Mouse (Mus musculus) stomach, postnatal 0 days (tissue): ENCODE data around the gene Pias3.

Experiments
- CTCF ChIP-seq: IDR thresholded peaks from 2 replicates; pipeline ENCODE4 v1.5.1; 2016; ENCODE audit warnings: antibody characterized with exemption, low read depth, mild to moderate bottlenecking, moderate library complexity
- EP300 ChIP-seq: optimal IDR thresholded peaks from 2 replicates; pipeline ENCODE3; 2016; ENCODE audit warnings: antibody characterized with exemption

- TF ChIP-seq CTCF, result peak; percentile 70
- no peak for TF ChIP-seq EP300
These were observed 3.7 kb upstream of the Pias3 start for GRCm38 (mm10) chr3:96692506-96692905.
